In genomic region chr9:40963586-40964417, GRCm38 (mm10) we compare ENCODE assay signal across 8 mouse cellular contexts. TPM values are rescaled to one million over a fixed set of nuclear protein-coding genes. Genes with fewer than 3 reads are reported as not detected.
DNase-seq lines count a peak whose midpoint lies in the region; ATAC-seq lines count a peak whose summit lies in the region.

Gene Jhy, minus strand, starts transcription at chr9:40964118.

- peaks cover 9% of the 10 kb centered on the region for H3K4me1 ChIP-seq in limb, embryonic 15.5 days

- DNase-seq in heart, adult 11 months, result peak; percentile 82
- no peak for DNase-seq in heart, postnatal 4 days
- peak; percentile 18 for DNase-seq in thymus, postnatal 4 days
- no peak for DNase-seq in thymus, postnatal 25 days
- DNase-seq in urinary bladder, postnatal 25 days (ENCODE audit: low spot score), result no peak
- DNase-seq in adrenal gland, adult 8-10 months, result no peak
- DNase-seq in layer of hippocampus, postnatal 36 days, result no peak

- H3K9me3 ChIP-seq in limb, embryonic 15.5 days, result no peaks in the 10 kb centered on the region

- H3K9ac ChIP-seq in limb, embryonic 15.5 days, result 0 out of 2 replicates have a peak within 1 kb of the TSS, but pooled peaks have one; percentile 17

- H3K36me3 ChIP-seq in limb, embryonic 15.5 days, result no peaks in the 10 kb centered on the region

- H3K4me2 ChIP-seq in limb, embryonic 15.5 days, result peak within 1 kb of the TSS; percentile 86

- WGBS in limb, embryonic 15.5 days, result 2% methylated on average over 48 of the region's 51 CpGs

- H3K27me3 ChIP-seq in limb, embryonic 15.5 days, result peaks cover 19% of the 10 kb centered on the region

- 0 out of 2 replicates have a peak, but pooled peaks have one; percentile 24 for ATAC-seq in limb, embryonic 15.5 days (ENCODE audit: insufficient number of reproducible peaks, low FRiP score, low TSS enrichment, low read depth)

- H3K27ac ChIP-seq in limb, embryonic 15.5 days, result no peak within 1 kb of the TSS

- H3K4me3 ChIP-seq in limb, embryonic 15.5 days, result peak within 1 kb of the TSS; percentile 41

RNA-seq across cellular contexts. Expression of gene Jhy, which starts in this region (rescaled TPM):
- not detected for total RNA-seq in heart, postnatal 4 days (2021)
- not detected in 2 replicates for polyA plus RNA-seq in limb, embryonic 15.5 days (2015; fragmentation: Nextera tagmentation; extraction: Ambion mirVana)
- total RNA-seq in adrenal gland, adult 8-10 months (2022), result under 1 TPM in 1 of 4 experiments, not detected in 3; 0.09 TPM
- total RNA-seq in layer of hippocampus, postnatal 36 days (2021), result under 1 TPM; 0.23 to 0.65 TPM

Comparison
In these comparisons a context has a peak if more than half of its experiments do, and no peak if none do; other contexts are left out.
1. DNase-seq: peak in heart, adult 11 months (single experiment) and thymus, postnatal 4 days (single experiment); none in heart, postnatal 4 days (single experiment), thymus, postnatal 25 days (single experiment), urinary bladder, postnatal 25 days (single experiment), adrenal gland, adult 8-10 months (single experiment) and layer of hippocampus, postnatal 36 days (0 of 2).
2. Peak in ATAC-seq, H3K4me3 ChIP-seq, H3K9ac ChIP-seq and H3K4me2 ChIP-seq in limb, embryonic 15.5 days; RNA of the gene not detected or under 1 TPM.